Mouse (Mus musculus): ENCODE data around the gene Efna4.

GRCm38 (mm10) chr3:89321183-89322130, 16.4 kb downstream of the Efna4 start:
- no peak for TF ChIP-seq CTCF (IDR thresholded peaks at IDR 0.05; ENCODE audit: borderline replicate concordance, insufficient read depth, low read depth, low read length)
- TF ChIP-seq POLR2A (IDR thresholded peaks at IDR 0.05; ENCODE audit: borderline replicate concordance, insufficient read depth, low read length) = no peak
